Mouse (Mus musculus) stomach, embryonic 15.5 days (tissue): ENCODE data around the gene Grin3b. TPM values are rescaled to one million over a fixed set of nuclear protein-coding genes. Genes with fewer than 3 reads are reported as not detected.

Experiments
- ATAC-seq: fragments of 200-750 bp; cut with Nextera tagmentation; 2 replicates; pipeline ENCODE4 v1.8.0; 2017; ENCODE audit warnings: low read depth, moderate number of reproducible peaks, moderate TSS enrichment; ENCODE audit not compliant: insufficient read depth, low FRiP score
- H3K27ac ChIP-seq: fragments of 300-500 bp; sonication (generic); 2 replicates; pipeline ENCODE4 v1.5.1; 2015; ENCODE audit warnings: mild to moderate bottlenecking, inconsistent platforms
- H3K27me3 ChIP-seq: fragments of 300-500 bp; sonication (generic); replicated peaks from 2 replicates; pipeline ENCODE4 v1.6.1; 2015; ENCODE audit warnings: inconsistent platforms
- H3K36me3 ChIP-seq: fragments of 300-500 bp; sonication (generic); 2 replicates; pipeline ENCODE4 v1.6.1; 2015; ENCODE audit warnings: inconsistent platforms
- H3K4me1 ChIP-seq: fragments of 300-500 bp; sonication (generic); 2 replicates; pipeline ENCODE4 v1.6.1; 2015; ENCODE audit warnings: inconsistent platforms
- H3K4me2 ChIP-seq: fragments of 300-500 bp; sonication (generic); 2 replicates; pipeline ENCODE4 v1.6.1; 2015; ENCODE audit warnings: mild to moderate bottlenecking, inconsistent platforms
- H3K4me3 ChIP-seq: fragments of 300-500 bp; sonication (generic); replicated peaks from 2 replicates; pipeline ENCODE4 v1.5.1; 2015; ENCODE audit warnings: inconsistent platforms
- H3K9ac ChIP-seq: fragments of 300-500 bp; sonication (generic); 2 replicates; pipeline ENCODE4 v1.6.1; 2015; ENCODE audit warnings: inconsistent platforms
- H3K9me3 ChIP-seq: fragments of 300-500 bp; sonication (generic); 2 replicates; pipeline ENCODE4 v1.6.1; 2016; ENCODE audit warnings: inconsistent platforms
- WGBS: fragments of 180-500 bp; shearing (Covaris S2); methylation state at CpG from one replicate; pipeline ENCODE4 v1.1.7; 2015; 5-methylcytosine and 5-hydroxymethylcytosine counted together
- polyA plus RNA-seq: library from polyadenylated mRNA; unstranded; fragments of >200 nt; fragmentation: Nextera tagmentation; extraction: Ambion mirVana; gene quantifications from 2 replicates; pipeline ENCODE4 v1.2.1, GENCODE M21; 2015

The Grin3b gene
- polyA plus RNA-seq, 1 experiment from 2014 or later = 0.27 TPM

DNA sequence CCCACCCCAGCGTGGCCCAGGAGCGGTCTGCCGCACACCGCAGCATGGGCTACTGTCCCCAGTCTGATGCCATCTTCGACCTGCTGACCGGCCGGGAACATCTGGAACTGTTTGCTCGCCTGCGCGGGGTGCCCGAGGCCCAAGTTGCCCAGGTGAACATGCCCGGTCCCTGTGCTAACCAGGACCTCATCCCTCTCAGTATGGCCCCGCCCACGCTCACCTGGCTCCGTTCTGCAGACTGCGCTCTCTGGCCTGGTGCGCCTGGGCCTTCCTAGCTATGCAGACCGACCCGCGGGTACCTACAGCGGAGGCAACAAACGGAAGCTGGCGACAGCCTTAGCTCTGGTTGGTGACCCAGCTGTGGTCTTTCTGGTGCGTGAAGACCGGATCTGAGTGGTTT is 43.1 kb downstream of the Grin3b start:
- peaks cover 7% of the 10 kb centered on the region; the same call in 1 of the 2 replicates for H3K4me1 ChIP-seq
- no peak for ATAC-seq
- no peak overlapping the region for H3K4me2 ChIP-seq
- peaks cover 24% of the 10 kb centered on the region for H3K27me3 ChIP-seq
- no peak overlapping the region for H3K4me3 ChIP-seq
- peaks cover 9% of the 10 kb centered on the region; the same call in 1 of the 2 replicates for H3K36me3 ChIP-seq
- no peak overlapping the region for H3K27ac ChIP-seq
- no peak overlapping the region for H3K9ac ChIP-seq
- H3K9me3 ChIP-seq = no peaks in the 10 kb centered on the region
- 43% methylated on average over 25 of the region's 25 CpGs for WGBS

DNA sequence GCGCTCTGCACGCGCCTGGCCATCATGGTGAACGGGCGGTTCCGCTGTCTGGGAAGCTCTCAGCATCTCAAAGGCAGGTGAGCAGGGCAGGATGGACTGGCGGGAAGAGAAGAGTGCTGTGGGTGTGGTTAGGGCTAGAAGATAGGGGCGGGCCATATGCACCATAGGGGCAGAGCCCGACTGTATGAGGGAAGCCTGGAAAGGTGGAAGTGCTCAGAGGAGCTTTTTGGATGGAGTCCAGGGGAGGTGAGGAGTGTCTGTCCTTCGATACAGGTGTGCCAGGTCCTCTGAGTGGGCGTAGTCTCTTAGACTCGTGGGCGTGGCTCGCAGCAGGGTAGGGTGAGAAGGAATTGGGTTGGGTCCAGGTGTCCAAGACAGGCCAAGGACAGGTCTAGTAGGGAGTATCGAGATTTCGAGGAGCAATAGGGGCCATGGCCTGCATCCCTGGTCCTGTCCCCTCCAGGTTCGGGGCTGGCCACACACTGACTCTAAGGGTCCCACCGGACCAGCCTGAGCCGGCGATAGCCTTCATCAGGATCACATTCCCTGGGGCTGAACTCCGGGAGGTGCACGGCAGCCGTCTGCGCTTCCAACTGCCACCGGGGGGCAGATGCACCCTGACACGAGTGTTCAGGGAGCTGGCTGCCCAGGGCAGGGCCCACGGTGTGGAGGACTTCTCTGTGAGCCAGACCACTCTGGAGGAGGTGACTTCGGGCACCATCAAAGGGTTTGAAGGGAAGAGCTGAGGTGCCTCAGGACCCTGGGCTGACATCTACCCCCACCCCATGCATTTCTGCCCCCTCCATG is 44.2 kb downstream of the Grin3b start:
- Histone ChIP-seq H3K4me2 (0 out of 2 replicates have a peak overlapping the region, but pooled peaks have one; percentile 11), H3K36me3 (peaks cover 6% of the 10 kb centered on the region; the same call in 1 of the 2 replicates), H3K9me3 (no peaks in the 10 kb centered on the region), H3K4me3 (no peak overlapping the region), H3K27ac (no peak overlapping the region), H3K9ac (no peak overlapping the region), H3K27me3 (peaks cover 24% of the 10 kb centered on the region), H3K4me1 (peaks cover 16% of the 10 kb centered on the region)
- 31% methylated on average over 28 of the region's 28 CpGs for WGBS
- no peak for ATAC-seq

DNA sequence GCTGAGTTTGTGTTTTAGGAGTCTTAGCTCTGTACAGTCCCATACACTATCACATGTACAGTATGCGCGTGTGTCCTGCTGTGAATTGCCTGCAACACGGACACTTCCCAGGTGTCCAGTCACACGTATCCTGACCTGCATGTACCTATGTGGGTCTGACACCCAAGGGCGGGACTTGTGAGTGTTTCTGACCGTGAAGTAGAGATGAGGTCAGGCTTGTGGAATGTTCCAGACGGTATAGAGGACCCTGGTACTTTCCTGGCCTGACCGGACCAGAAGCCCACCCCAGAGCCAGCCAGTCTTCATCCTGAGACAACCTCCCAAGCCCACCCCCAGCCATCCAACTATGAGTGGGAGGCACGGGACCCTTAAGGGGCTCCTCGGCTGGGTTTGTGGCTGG is 45.1 kb downstream of the Grin3b start:
- Histone ChIP-seq H3K4me1 (peaks cover 25% of the 10 kb centered on the region), H3K27ac (no peak overlapping the region), H3K27me3 (peaks cover 24% of the 10 kb centered on the region), H3K9me3 (no peaks in the 10 kb centered on the region), H3K4me2 (no peak overlapping the region), H3K4me3 (no peak overlapping the region), H3K36me3 (no peaks in the 10 kb centered on the region), H3K9ac (no peak overlapping the region)
- WGBS = 76% methylated on average over 10 of the region's 10 CpGs
- ATAC-seq = no peak

DNA sequence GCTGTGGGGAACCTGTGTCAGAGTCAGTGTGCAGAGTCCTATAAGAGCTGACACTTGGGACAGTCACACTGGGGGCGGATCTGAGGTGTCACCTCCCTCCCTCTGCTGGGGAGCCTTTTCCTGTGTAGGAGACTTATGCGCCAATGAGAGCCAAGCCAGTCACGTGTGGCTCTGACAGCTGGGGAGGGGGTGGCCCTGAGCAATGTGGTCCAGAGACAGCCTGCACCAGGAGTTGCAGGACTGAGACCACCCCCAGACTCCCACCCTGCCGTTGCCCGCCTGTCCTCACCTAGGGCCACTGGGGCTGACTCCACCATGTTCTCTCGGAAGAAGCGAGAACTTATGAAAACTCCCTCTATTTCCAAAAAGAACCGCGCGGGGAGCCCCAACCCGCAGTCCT is 46.0 kb downstream of the Grin3b start, which contains the start of gene Arhgap45:
Gene Arhgap45 (plus strand): TSS at position 143 of the 400 bp plus-strand sequence.
- Histone ChIP-seq H3K27me3 (peaks cover 24% of the 10 kb centered on the region), H3K27ac (no peak within 1 kb of the TSS), H3K9me3 (no peaks in the 10 kb centered on the region), H3K4me3 (peak within 1 kb of the TSS; percentile 17; the same call in 1 of the 2 replicates), H3K4me2 (no peak within 1 kb of the TSS), H3K36me3 (no peaks in the 10 kb centered on the region), H3K9ac (no peak within 1 kb of the TSS), H3K4me1 (peaks cover 27% of the 10 kb centered on the region)
- WGBS = 73% methylated on average over 11 of the region's 11 CpGs
- no peak for ATAC-seq

DNA sequence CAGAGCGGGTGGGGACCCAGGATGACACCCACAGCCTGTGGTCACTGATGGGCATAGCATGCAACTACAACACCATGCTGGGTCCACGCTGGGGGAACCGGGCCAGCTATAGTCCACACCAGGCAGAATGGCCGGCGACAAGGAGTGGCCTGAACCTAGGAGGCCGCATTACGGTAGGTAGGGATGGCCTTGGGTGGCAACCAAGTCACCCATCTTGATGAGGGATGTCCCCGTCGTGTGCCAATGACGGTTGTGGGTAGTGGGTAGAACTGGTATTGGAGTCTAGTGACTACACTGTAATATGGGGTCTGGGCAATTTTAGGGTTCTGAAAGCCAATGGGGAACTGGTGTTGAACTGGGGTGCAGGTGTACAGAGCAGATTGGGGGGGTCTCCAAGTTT is 46.4 kb downstream of the Grin3b start:
- peaks cover 24% of the 10 kb centered on the region for H3K27me3 ChIP-seq
- H3K36me3 ChIP-seq = no peaks in the 10 kb centered on the region
- H3K9ac ChIP-seq = no peak overlapping the region
- H3K4me1 ChIP-seq = peaks cover 27% of the 10 kb centered on the region
- H3K4me3 ChIP-seq = peak overlapping the region; percentile 17; the same call in 1 of the 2 replicates
- WGBS = 90% methylated on average over 10 of the region's 10 CpGs
- H3K27ac ChIP-seq = no peak overlapping the region
- no peak for ATAC-seq
- no peak overlapping the region for H3K4me2 ChIP-seq
- H3K9me3 ChIP-seq = no peaks in the 10 kb centered on the region

DNA sequence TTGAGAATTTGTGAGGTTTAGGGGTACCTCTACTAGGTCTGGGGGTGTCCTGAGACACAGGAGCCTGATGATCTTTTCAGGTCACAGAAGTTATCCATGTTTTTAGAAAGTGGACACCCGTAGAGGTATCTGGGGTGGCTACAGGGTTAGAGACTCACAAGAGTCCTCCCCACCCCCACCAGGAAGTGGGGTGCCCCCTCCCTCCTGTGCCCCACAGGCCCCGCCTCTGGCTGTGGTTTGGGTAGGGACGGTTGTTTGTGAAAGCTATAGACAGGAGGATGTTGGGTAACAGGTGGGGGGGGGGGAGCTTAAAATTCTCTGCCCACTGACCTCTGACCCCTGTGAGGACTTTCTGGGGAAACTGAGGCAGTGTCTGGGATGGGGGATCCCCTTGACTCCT is 46.8 kb downstream of the Grin3b start:
- Histone ChIP-seq H3K4me1 (peaks cover 27% of the 10 kb centered on the region), H3K4me3 (no peak overlapping the region; the same call in 1 of the 2 replicates), H3K4me2 (no peak overlapping the region), H3K9me3 (no peaks in the 10 kb centered on the region), H3K9ac (no peak overlapping the region), H3K27ac (no peak overlapping the region), H3K27me3 (peaks cover 24% of the 10 kb centered on the region), H3K36me3 (no peaks in the 10 kb centered on the region)
- ATAC-seq = no peak
- 61% methylated on average over 3 of the region's 3 CpGs for WGBS

DNA sequence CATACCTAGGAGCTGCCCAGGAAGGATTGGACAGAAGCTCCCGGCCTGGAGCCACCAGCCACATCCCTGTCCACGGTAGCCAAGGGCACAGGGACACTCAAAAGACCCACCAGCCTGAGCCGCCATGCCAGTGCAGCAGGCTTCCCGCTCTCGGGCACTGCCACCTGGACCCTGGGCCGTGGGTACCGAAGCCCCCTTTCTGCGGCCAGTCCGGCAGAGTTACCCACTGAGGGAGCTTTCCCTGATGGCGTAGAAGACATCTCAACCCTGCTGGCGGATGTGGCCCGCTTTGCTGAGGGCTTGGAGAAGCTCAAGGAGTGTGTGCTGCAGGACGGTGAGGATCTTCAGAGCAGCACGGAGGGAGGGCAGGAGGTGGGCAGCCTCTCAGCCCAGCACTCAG is 47.3 kb downstream of the Grin3b start:
- 80% methylated on average over 14 of the region's 14 CpGs for WGBS
- no peak for ATAC-seq
- Histone ChIP-seq H3K4me1 (peaks cover 27% of the 10 kb centered on the region), H3K9ac (no peak overlapping the region), H3K27me3 (peaks cover 23% of the 10 kb centered on the region), H3K27ac (peak overlapping the region; percentile 35; the same call in 1 of the 2 replicates), H3K36me3 (no peaks in the 10 kb centered on the region), H3K9me3 (no peaks in the 10 kb centered on the region), H3K4me3 (no peak overlapping the region), H3K4me2 (no peak overlapping the region)

DNA sequence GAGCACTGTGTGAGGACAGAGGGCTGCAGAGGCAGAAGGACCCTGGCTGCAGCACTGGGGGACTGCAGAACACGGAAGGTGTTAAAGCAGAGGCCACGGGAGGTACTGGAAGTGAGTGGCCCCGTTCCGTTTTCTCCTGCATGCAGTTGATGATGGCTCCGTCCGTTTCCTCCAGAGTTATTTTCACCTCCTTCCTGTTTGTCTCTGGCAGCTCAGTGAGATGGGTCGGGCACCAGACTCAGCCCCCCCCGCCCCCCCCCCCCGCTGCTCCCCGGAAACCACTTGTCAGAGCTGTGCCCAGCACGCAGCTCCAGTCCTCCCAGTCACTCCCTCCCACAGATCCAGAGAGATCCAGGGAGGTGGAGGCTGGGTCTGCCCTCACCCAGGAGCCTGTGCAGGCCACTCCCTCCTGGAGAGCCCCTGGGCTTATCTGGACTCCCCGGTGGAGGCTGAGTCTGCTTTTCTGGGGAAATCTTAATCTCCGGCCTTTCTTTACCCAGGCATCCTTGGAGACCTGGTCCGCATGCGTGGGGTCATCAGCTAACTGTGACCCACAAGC is 48.3 kb downstream of the Grin3b start:
- ATAC-seq = peak; percentile 84
- WGBS = 8% methylated on average over 14 of the region's 15 CpGs
- Histone ChIP-seq H3K9me3 (no peaks in the 10 kb centered on the region), H3K27me3 (peaks cover 13% of the 10 kb centered on the region), H3K4me3 (0 out of 2 replicates have a peak overlapping the region, but pooled peaks have one; percentile 11), H3K27ac (peak overlapping the region; percentile 32), H3K36me3 (no peaks in the 10 kb centered on the region), H3K9ac (no peak overlapping the region), H3K4me1 (peaks cover 27% of the 10 kb centered on the region), H3K4me2 (peak overlapping the region; percentile 45)

DNA sequence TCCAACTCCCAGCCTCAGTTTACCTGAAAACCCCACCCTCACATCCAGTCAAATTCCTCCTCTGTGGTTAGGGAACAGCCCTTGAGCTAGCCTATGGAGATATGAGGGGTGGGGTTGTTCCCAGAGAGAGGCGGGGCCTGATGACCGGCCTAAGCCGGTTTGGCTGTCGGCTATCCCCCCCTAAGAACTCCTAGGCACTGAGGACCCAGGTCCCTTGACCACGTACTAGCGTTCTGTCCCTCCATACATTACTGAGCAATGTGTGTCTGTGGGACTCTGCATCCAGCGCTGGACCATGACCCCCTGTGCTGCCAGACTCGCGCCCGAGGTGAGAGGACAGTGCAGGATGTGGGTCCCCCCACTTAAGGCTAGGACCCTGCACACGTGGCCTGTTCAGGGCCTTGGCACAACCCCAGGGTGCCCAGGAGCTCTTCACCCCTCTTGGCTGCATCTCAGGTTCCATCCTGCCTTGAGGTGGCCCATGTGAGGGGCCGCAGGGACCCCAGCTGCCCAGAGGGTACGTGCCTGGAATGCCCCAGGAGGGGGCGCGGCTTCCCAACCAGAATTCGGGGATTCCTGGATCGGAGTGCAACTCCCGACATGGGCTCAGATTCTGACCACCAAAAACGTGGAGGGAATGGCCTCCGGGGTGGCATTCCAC is 49.1 kb downstream of the Grin3b start:
- H3K27ac ChIP-seq = peak overlapping the region; percentile 32
- H3K9me3 ChIP-seq = no peaks in the 10 kb centered on the region
- H3K9ac ChIP-seq = no peak overlapping the region
- H3K27me3 ChIP-seq = peaks cover 6% of the 10 kb centered on the region
- 24% methylated on average over 20 of the region's 20 CpGs for WGBS
- no peaks in the 10 kb centered on the region for H3K36me3 ChIP-seq
- peak overlapping the region; percentile 20; the same call in 1 of the 2 replicates for H3K4me3 ChIP-seq
- peaks cover 25% of the 10 kb centered on the region for H3K4me1 ChIP-seq
- peak; percentile 54 for ATAC-seq
- peak overlapping the region; percentile 45 for H3K4me2 ChIP-seq

DNA sequence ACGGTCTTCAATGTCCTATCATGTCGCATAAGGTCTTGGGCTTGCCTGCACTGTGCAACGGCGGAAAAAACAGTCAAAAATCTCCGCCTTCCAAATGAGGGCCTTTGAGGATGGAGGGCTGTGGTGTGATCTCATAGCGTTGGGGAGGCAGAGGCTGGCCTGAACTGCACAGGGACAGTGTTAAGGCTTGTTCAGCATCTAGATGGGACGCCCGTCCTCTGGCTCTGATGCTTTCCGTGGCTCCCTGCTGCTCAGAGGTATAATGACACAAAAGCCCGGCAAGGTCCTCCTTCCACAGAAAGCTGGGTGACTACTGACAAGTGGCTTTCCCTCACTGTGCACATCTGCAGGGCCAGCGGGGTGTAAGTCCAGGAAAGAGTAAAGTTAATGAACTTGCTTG is 49.7 kb downstream of the Grin3b start:
- no peaks in the 10 kb centered on the region for H3K9me3 ChIP-seq
- H3K4me3 ChIP-seq = peak overlapping the region; percentile 20; the same call in 1 of the 2 replicates
- WGBS = 41% methylated on average over 11 of the region's 11 CpGs
- H3K4me2 ChIP-seq = peak overlapping the region; percentile 45
- peak overlapping the region; percentile 32; the same call in 1 of the 2 replicates for H3K27ac ChIP-seq
- no peak for ATAC-seq
- peaks cover 30% of the 10 kb centered on the region for H3K4me1 ChIP-seq
- H3K27me3 ChIP-seq = 0 out of 2 replicates have a peak, but pooled peaks cover under 1% of the 10 kb centered on the region
- no peak overlapping the region for H3K9ac ChIP-seq
- H3K36me3 ChIP-seq = no peaks in the 10 kb centered on the region

DNA sequence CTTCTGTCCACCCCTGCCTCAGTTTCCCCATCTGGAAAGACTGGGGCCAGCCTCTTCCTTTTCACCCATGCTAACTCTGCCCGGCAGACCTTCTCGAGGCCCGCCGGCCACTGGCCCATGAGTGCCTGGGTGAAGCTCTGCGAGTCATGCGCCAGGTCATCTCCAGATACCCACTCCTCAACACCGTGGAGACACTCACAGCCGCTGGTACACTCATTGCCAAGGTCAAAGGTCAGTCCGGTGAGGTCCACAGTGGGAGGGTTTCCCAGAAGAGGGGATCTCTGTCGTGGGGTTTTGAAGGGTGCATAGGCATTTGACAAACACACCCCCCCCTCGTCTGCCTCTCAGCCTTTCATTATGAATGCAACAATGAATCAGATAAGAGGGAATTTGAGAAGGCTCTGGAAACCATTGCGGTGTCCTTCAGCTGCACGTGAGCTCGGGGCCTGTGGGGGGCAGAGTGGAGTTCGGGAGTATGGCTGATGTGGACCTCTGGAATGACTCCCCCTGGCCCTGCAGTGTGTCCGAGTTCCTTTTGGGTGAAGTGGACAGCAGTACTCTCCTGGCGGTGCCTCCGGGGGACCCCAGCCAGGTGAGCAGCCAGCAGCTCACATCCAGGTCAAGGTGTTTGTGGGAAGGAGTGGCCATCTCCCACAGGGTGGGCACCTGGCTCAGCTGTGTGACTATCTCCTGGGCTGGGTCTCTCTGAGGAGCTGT is 50.2 kb downstream of the Grin3b start:
- no peak overlapping the region for H3K27ac ChIP-seq
- H3K9ac ChIP-seq = no peak overlapping the region
- H3K27me3 ChIP-seq = no peaks in the 10 kb centered on the region
- WGBS = 78% methylated on average over 18 of the region's 18 CpGs
- H3K4me1 ChIP-seq = peaks cover 30% of the 10 kb centered on the region
- H3K9me3 ChIP-seq = no peaks in the 10 kb centered on the region
- peak overlapping the region; percentile 20; the same call in 1 of the 2 replicates for H3K4me3 ChIP-seq
- no peaks in the 10 kb centered on the region for H3K36me3 ChIP-seq
- no peak for ATAC-seq
- peak overlapping the region; percentile 45; the same call in 1 of the 2 replicates for H3K4me2 ChIP-seq
